Mouse (Mus musculus) midbrain, embryonic 12.5 days (tissue): Measurements from ENCODE around the gene Irf4. TPM values are rescaled to one million over a fixed set of nuclear protein-coding genes. Genes with fewer than 3 reads are reported as not detected.

Experiments
- ATAC-seq: fragments of 200-750 bp; cut with Nextera tagmentation; 2 replicates; pipeline ENCODE4 v1.8.0; 2017; ENCODE audit warnings: low read depth, moderate TSS enrichment, moderate library complexity; ENCODE audit not compliant: low FRiP score
- H3K27ac ChIP-seq: fragments of 300-500 bp; sonication (generic); replicated peaks from 2 replicates; pipeline ENCODE4 v1.5.1; 2016; ENCODE audit warnings: mild to moderate bottlenecking
- H3K27me3 ChIP-seq: fragments of 300-500 bp; sonication (generic); 2 replicates; pipeline ENCODE4 v1.6.1; 2016; ENCODE audit warnings: mild to moderate bottlenecking
- H3K36me3 ChIP-seq: fragments of 300-500 bp; sonication (generic); 2 replicates; pipeline ENCODE4 v1.6.1; 2016
- H3K4me1 ChIP-seq: fragments of 300-500 bp; sonication (generic); 2 replicates; pipeline ENCODE4 v1.6.1; 2016
- H3K4me2 ChIP-seq: fragments of 300-500 bp; sonication (generic); replicated peaks from 2 replicates; pipeline ENCODE4 v1.6.1; 2016; ENCODE audit warnings: mild to moderate bottlenecking, moderate library complexity
- H3K4me3 ChIP-seq: fragments of 300-500 bp; sonication (generic); 2 replicates; pipeline ENCODE4 v1.5.1; 2016; ENCODE audit warnings: mild to moderate bottlenecking
- H3K9ac ChIP-seq: fragments of 300-500 bp; sonication (generic); replicated peaks from 2 replicates; pipeline ENCODE4 v1.6.1; 2016; ENCODE audit warnings: mild to moderate bottlenecking, moderate library complexity
- H3K9me3 ChIP-seq: fragments of 300-500 bp; sonication (generic); 2 replicates; pipeline ENCODE4 v1.6.1; 2016; ENCODE audit warnings: mild to moderate bottlenecking
- WGBS: fragments of 180-500 bp; shearing (Covaris S2); methylation state at CpG from one replicate; pipeline ENCODE4 v1.1.7; 2016; 5-methylcytosine and 5-hydroxymethylcytosine counted together
- polyA plus RNA-seq: library from polyadenylated mRNA; unstranded; fragments of >200 nt; fragmentation: Nextera tagmentation; extraction: Ambion mirVana; gene quantifications from 2 replicates; pipeline ENCODE4 v1.2.1, GENCODE M21; 2016

Gene Irf4
- polyA plus RNA-seq, 1 experiment from 2014 or later = 0.08 TPM

DNA sequence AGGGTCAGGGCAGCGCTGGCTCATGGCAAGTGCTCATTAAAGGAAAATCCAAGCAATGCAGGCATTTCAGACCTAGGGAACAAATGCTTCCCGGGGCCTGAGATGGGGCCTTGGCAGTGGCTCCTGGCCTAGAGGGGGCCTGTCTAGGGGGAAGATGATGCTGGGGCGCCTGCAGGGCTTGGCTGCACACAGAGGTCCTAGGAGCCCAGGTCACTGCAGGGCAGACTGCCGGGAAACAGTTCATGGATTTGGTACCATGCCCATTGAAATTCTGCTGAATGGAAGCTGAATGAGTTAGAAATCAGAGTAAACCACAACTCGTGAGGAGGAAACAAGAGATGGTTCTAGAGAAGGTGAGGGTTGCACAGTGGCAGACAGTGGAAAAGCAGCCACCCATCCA is 41.0 kb downstream of the Irf4 start:
- H3K4me3 ChIP-seq = no peak overlapping the region
- no peak overlapping the region for H3K9ac ChIP-seq
- no peaks in the 10 kb centered on the region for H3K9me3 ChIP-seq
- ATAC-seq = no peak
- no peak overlapping the region for H3K27ac ChIP-seq
- H3K36me3 ChIP-seq = no peaks in the 10 kb centered on the region
- no peak overlapping the region for H3K4me2 ChIP-seq
- H3K4me1 ChIP-seq = no peaks in the 10 kb centered on the region
- WGBS = 69% methylated on average over 5 of the region's 5 CpGs
- no peaks in the 10 kb centered on the region for H3K27me3 ChIP-seq

DNA sequence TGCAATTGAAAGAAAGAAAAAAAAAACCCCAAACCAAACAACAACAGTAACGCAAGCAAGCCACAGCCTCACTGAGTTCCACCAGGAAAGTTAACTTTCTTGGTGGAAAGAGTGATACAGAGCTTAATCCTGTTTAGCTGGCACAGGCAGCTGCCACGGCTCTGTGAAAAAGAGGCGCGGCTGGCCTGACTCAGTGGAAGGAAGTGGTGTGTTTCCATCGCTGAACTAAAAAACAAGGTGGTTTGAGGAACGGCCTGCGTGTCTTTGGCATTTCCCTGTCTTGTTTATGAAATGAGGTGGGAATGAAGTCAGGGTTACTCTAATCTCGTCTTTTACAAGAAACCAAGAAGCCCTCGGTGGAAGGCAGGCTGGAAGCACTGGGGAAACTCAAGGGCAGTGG is 43.3 kb downstream of the Irf4 start:
- Histone ChIP-seq H3K9ac (no peak overlapping the region), H3K4me2 (no peak overlapping the region), H3K4me3 (no peak overlapping the region), H3K4me1 (no peaks in the 10 kb centered on the region), H3K27me3 (no peaks in the 10 kb centered on the region), H3K36me3 (no peaks in the 10 kb centered on the region), H3K9me3 (no peaks in the 10 kb centered on the region), H3K27ac (no peak overlapping the region)
- 80% methylated on average over 9 of the region's 9 CpGs for WGBS
- ATAC-seq = no peak

GRCm38 (mm10) chr13:30792741-30793140 is 43.7 kb downstream of the Irf4 start:
- no peak overlapping the region for H3K4me3 ChIP-seq
- H3K36me3 ChIP-seq = no peaks in the 10 kb centered on the region
- H3K27me3 ChIP-seq = no peaks in the 10 kb centered on the region
- ATAC-seq = no peak
- WGBS = 86% methylated on average over 3 of the region's 3 CpGs
- no peaks in the 10 kb centered on the region for H3K9me3 ChIP-seq
- H3K4me1 ChIP-seq = no peaks in the 10 kb centered on the region
- H3K9ac ChIP-seq = no peak overlapping the region
- no peak overlapping the region for H3K4me2 ChIP-seq
- no peak overlapping the region for H3K27ac ChIP-seq

- Histone ChIP-seq H3K4me1 (no peaks in the 10 kb centered on the region), H3K9me3 (no peaks in the 10 kb centered on the region), H3K4me3 (no peak overlapping the region), H3K36me3 (no peaks in the 10 kb centered on the region), H3K27me3 (no peaks in the 10 kb centered on the region), H3K9ac (no peak overlapping the region), H3K4me2 (no peak overlapping the region), H3K27ac (no peak overlapping the region)
- 86% methylated on average over 4 of the region's 4 CpGs for WGBS
- no peak for ATAC-seq
Measured at GRCm38 (mm10) chr13:30793196-30793595, 44.2 kb downstream of the Irf4 start.

DNA sequence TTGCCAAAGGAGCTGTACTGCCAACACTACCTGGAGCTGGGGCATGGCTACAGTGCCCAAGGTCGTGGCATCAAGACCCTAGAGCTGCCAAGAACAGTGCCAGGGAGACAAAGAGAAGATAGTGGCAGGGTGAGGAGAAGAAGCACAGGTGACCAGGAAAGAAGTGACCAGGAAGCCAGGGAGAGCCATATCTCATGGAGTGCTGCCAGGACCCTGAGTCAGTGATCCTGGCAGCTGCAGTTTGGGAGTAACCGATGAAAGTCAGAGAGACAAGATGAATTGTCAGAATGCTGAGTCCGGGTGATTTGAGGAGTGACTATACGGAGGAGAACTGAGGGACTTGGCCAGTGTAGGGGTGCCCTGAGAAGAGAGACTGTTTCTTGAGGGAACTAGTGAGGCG is 44.6 kb downstream of the Irf4 start:
- H3K27ac ChIP-seq = no peak overlapping the region
- no peaks in the 10 kb centered on the region for H3K4me1 ChIP-seq
- no peak overlapping the region for H3K4me2 ChIP-seq
- H3K27me3 ChIP-seq = no peaks in the 10 kb centered on the region
- WGBS = 92% methylated on average over 5 of the region's 5 CpGs
- H3K4me3 ChIP-seq = no peak overlapping the region
- no peak overlapping the region for H3K9ac ChIP-seq
- no peaks in the 10 kb centered on the region for H3K9me3 ChIP-seq
- H3K36me3 ChIP-seq = no peaks in the 10 kb centered on the region
- ATAC-seq = no peak

DNA sequence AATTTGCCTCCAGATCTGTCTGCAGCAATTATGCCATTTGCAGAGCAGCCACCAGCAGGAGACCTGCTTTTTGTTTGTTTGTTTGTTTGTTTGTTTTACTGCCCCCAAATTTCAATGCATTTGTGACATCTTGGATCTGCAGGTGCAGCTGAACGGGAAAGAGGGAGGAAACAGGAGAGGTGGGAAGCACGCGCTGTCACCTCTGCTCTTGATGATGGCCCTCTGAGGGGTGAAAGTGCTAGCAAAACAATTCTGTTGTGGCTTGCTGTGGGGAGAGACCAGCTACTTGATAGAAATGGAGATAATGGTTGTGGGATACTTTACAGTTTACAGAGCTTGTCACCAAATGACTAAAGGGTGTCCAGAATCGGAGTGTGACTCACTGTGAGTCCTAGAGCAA is 46.9 kb downstream of the Irf4 start:
- H3K4me3 ChIP-seq = no peak overlapping the region
- ATAC-seq = no peak
- H3K36me3 ChIP-seq = no peaks in the 10 kb centered on the region
- 86% methylated on average over 4 of the region's 4 CpGs for WGBS
- H3K27ac ChIP-seq = no peak overlapping the region
- no peak overlapping the region for H3K4me2 ChIP-seq
- no peaks in the 10 kb centered on the region for H3K27me3 ChIP-seq
- H3K4me1 ChIP-seq = no peaks in the 10 kb centered on the region
- no peak overlapping the region for H3K9ac ChIP-seq
- no peaks in the 10 kb centered on the region for H3K9me3 ChIP-seq

DNA sequence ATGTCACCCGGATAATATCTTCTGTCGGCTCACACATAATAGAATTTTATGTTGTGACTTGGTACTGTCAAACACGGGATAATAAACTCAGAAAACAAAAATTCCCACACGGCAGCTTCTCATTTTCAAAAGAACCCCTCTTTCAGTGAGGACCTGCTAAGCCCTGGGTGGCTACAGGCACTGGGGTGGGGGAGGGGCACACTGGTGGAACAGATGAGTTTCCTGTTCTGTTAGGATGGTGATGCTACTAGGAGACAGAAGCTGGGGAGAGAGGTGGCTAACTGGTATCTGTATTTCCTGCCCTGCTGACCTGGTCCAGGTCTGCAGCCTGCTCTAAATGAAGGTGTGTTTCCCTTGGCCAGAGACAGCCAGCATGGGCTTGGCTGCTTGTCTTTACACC is 52.9 kb downstream of the Irf4 start:
- 80% methylated on average over 4 of the region's 4 CpGs for WGBS
- no peaks in the 10 kb centered on the region for H3K36me3 ChIP-seq
- no peak for ATAC-seq
- no peak overlapping the region for H3K27ac ChIP-seq
- H3K4me1 ChIP-seq = no peaks in the 10 kb centered on the region
- no peaks in the 10 kb centered on the region for H3K27me3 ChIP-seq
- H3K4me2 ChIP-seq = no peak overlapping the region
- H3K9me3 ChIP-seq = no peaks in the 10 kb centered on the region
- no peak overlapping the region for H3K4me3 ChIP-seq
- H3K9ac ChIP-seq = no peak overlapping the region

DNA sequence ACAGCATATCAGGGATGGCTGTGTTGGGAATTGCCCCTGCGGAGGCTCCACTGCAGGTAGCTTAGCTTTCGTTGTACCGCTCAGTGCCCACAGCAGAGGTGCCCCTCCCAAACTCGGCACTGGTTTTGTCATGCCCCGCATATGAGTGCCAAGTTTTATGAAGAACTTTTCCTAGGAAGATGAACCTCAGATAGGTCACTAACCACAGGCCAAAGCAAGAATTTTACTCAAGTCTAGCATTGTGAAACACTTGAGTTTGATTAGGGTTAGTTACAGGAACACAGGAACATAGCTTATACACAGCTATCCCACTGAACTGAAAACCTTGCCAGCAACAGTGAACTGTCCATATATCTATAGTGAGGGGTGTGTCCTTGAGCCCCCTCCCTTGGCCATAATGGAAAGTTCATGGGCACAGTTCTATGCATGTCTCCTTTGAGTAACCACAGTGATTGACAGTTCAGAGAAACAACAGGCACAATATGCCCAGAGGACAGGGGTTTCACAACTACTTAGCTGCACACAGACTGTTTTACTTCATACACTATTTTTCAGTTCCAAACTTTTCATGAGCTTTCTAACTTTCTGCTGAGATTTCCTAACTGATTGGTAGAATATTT is 53.4 kb downstream of the Irf4 start:
- no peak overlapping the region for H3K9ac ChIP-seq
- H3K4me3 ChIP-seq = no peak overlapping the region
- H3K4me1 ChIP-seq = no peaks in the 10 kb centered on the region
- H3K4me2 ChIP-seq = no peak overlapping the region
- WGBS = 93% methylated on average over 5 of the region's 5 CpGs
- H3K9me3 ChIP-seq = no peaks in the 10 kb centered on the region
- no peak for ATAC-seq
- no peak overlapping the region for H3K27ac ChIP-seq
- no peaks in the 10 kb centered on the region for H3K27me3 ChIP-seq
- no peaks in the 10 kb centered on the region for H3K36me3 ChIP-seq

GRCm38 (mm10) chr13:30809240-30809639 is 60.2 kb downstream of the Irf4 start:
- Histone ChIP-seq H3K4me3 (no peak overlapping the region), H3K4me2 (no peak overlapping the region), H3K4me1 (no peaks in the 10 kb centered on the region), H3K9me3 (no peaks in the 10 kb centered on the region), H3K27ac (no peak overlapping the region), H3K27me3 (no peaks in the 10 kb centered on the region), H3K9ac (no peak overlapping the region), H3K36me3 (no peaks in the 10 kb centered on the region)
- no peak for ATAC-seq
- WGBS = 85% methylated on average over 7 of the region's 7 CpGs

DNA sequence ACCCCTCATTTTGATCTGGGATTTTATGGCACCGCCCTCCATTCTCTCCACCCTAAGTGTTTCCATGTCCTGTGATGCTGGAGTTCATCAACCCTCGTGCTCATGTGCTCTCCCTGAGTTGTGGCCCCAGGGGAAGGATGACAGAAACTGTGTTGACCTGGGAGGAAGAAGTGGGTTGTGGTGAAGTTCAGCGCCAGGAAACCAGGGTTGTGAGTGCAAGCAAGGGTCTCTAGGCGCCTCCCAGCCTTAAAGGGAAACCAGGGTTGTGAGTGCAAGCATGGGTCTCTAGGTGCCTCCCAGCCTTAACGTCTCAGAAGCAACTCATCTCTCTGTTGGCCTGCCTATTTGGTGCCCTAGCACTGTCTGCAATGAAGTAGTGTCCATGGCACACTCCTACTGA is 64.4 kb downstream of the Irf4 start:
- H3K36me3 ChIP-seq = peaks cover 21% of the 10 kb centered on the region
- H3K4me2 ChIP-seq = no peak overlapping the region
- no peaks in the 10 kb centered on the region for H3K27me3 ChIP-seq
- H3K27ac ChIP-seq = no peak overlapping the region
- no peaks in the 10 kb centered on the region for H3K9me3 ChIP-seq
- WGBS = 94% methylated on average over 5 of the region's 5 CpGs
- no peak overlapping the region for H3K4me3 ChIP-seq
- H3K9ac ChIP-seq = no peak overlapping the region
- H3K4me1 ChIP-seq = no peaks in the 10 kb centered on the region
- ATAC-seq = no peak

GRCm38 (mm10) chr13:30814256-30814655 is 65.2 kb downstream of the Irf4 start:
- Histone ChIP-seq H3K27me3 (no peaks in the 10 kb centered on the region), H3K36me3 (peaks cover 27% of the 10 kb centered on the region), H3K4me2 (no peak overlapping the region), H3K9ac (no peak overlapping the region), H3K4me3 (no peak overlapping the region), H3K4me1 (no peaks in the 10 kb centered on the region), H3K27ac (no peak overlapping the region), H3K9me3 (no peaks in the 10 kb centered on the region)
- WGBS = 85% methylated on average over 5 of the region's 5 CpGs
- no peak for ATAC-seq
